Mouse (Mus musculus): ENCODE data around the gene Mei1.

- TF ChIP-seq POLR2A (IDR thresholded peaks at IDR 0.05; ENCODE audit: borderline replicate concordance, control insufficient read depth, low read depth, low read length), result no peak
- no peak for TF ChIP-seq CTCF (IDR thresholded peaks at IDR 0.05; ENCODE audit: control insufficient read depth, insufficient read depth, low read length)
Observed at GRCm38 (mm10) chr15:82161965-82162600, 92.3 kb downstream of the Mei1 start.

Measured in bone marrow, adult 2 months (tissue).